Mouse (Mus musculus) ES-Bruce4 (cell line): Measurements from ENCODE around the gene Msh5.

Experiments used
- CTCF ChIP-seq: IDR thresholded peaks from one replicate; pipeline ENCODE4 v1.8.1; 2011; ENCODE audit warnings: low read depth, low read length
- EP300 ChIP-seq: IDR thresholded peaks from 2 replicates; pipeline ENCODE4 v1.6.1; 2011; ENCODE audit warnings: low read depth, low read length; ENCODE audit not compliant: insufficient read depth

DNA sequence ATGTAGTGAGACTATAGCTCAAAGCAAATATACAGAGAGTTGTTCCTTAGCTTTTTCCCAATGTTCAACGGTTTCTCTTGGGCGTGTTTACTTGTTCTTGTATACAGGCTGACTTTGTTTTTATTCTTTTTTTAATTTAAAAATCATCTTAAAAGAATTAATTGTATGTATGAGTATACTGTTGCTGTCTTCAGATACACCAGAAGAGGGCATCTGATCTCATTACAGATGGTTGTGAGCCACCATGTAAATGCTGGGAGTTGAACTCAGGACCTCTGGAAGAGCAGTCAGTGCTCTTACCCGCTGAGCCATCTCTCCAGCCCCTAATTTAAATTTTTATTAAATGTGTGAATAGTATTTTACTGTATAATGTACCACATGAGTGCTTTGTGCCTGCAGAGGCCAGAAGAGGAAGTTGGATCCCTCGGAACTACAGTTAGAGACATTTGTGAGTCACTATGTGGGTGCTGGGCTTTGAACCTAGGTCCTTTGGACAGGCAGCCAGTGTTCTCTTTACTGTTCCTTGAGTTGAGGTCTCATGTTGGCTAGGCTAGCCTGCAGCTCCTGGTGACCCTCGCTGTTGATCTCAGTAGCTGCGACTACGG is 39.1 kb downstream of the Msh5 start:
- no peak for TF ChIP-seq EP300
- no peak for TF ChIP-seq CTCF
